Mouse (Mus musculus): Measurements from ENCODE around the gene Pacs2.

- TF ChIP-seq CTCF (IDR thresholded peaks at IDR 0.05; ENCODE audit: control insufficient read depth, insufficient read depth, low read length) (no peak), POLR2A (IDR thresholded peaks at IDR 0.05; ENCODE audit: borderline replicate concordance, control insufficient read depth, low read depth, low read length) (no peak)
These were observed 74.8 kb downstream of the Pacs2 start for GRCm38 (mm10) chr12:113089107-113089506.
